Mouse (Mus musculus): Measurements from ENCODE around the gene Fndc8. TPM values are rescaled to one million over a fixed set of nuclear protein-coding genes. Genes with fewer than 3 reads are reported as not detected.

Gene Fndc8
- total RNA-seq, 1 experiment, result not detected

DNA sequence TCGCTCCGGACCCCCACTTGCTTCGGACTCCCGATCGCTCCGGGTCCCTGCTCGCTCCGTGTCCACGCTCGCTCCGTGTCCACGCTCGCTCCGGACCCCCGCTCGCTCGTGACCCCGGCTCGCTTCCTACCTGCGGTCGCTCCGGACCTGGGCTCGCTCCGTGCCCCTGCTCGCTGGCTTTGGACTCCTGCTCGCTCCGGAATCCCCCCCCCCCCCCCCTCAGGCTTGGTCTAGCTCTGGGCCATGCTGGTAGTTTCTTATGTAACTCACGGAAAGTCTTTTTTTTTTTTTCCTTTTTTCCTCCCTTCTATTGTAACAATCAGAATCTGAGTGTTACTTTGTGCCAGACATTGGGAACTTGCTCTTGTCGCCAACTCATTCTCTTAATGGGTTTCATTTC is 41.3 kb downstream of the Fndc8 start:
- no peak for DNase-seq (ENCODE audit: low read depth, low spot score)
- peak overlapping the region; percentile 24 to 47 for H3K4me3 ChIP-seq (ENCODE audit: insufficient read depth in 1 of 2, low read depth in 1 of 2, low read length in 2 of 2, poor library complexity in 1 of 2, severe bottlenecking in 1 of 2)
- in situ Hi-C loops (cut with MboI; ENCODE audit: low sequenced_read_pairs in 2 of 2, unreplicated experiment in 2 of 2), result no loop called here
- H3K4me1 ChIP-seq (ENCODE audit: control insufficient read depth in 2 of 2, insufficient read depth in 2 of 2, low read length in 2 of 2, poor library complexity in 1 of 2), result peaks cover 0 to 5% of the 10 kb centered on the region in 2 experiments; a peak in 1 of 4 replicates
- peak overlapping the region; percentile 71 for H3K9ac ChIP-seq (ENCODE audit: insufficient read depth, low read depth, low read length, poor library complexity, severe bottlenecking)
- TF ChIP-seq MAFK (IDR thresholded peaks at IDR 0.05; ENCODE audit: insufficient read depth, low read depth, low read length), result no peak
- TF ChIP-seq HCFC1 (IDR thresholded peaks at IDR 0.05; ENCODE audit: borderline replicate concordance, insufficient read depth, low read length), result no peak
- TF ChIP-seq CHD2 (IDR thresholded peaks at IDR 0.05; ENCODE audit: low read depth, low read length), result no peak
- no peak for TF ChIP-seq ZNF384 (IDR thresholded peaks at IDR 0.05; ENCODE audit: low read depth, low read length)
- no peak for TF ChIP-seq ZC3H11A (IDR thresholded peaks at IDR 0.05; ENCODE audit: borderline replicate concordance, low read depth, low read length)
- no peaks in the 10 kb centered on the region for H3K36me3 ChIP-seq (ENCODE audit: control insufficient read depth, insufficient read depth, low read length, poor library complexity, severe bottlenecking)
- no peaks in the 10 kb centered on the region for H3K9me3 ChIP-seq (ENCODE audit: control insufficient read depth, insufficient read depth, low read depth, low read length)
- H3K27ac ChIP-seq (ENCODE audit: insufficient read depth, low read depth, low read length, poor library complexity, severe bottlenecking), result no peak overlapping the region

DNA sequence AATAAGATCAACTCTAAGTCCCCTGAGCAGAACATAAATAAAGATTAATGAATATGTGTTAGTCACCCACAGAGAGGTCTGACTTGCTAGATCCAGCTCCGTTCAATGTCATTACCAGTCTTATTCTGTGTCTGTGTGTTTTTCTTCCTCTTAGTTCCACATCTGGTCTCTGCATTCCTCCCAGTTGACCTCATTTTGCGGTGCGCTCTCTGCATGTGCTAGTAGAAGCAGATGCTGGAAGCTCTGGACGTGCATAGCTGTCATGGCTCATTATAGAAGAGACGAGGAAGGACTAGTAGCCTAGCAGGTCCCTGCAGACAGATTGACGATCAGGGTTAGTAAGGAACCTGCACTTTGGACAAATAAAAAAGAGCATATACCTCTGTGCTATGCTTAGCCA is 51.4 kb downstream of the Fndc8 start:
- Histone ChIP-seq H3K4me3 (ENCODE audit: insufficient read depth in 1 of 2, low read depth in 1 of 2, low read length in 2 of 2, poor library complexity in 1 of 2, severe bottlenecking in 1 of 2) (no peak overlapping the region), H3K9ac (ENCODE audit: insufficient read depth, low read depth, low read length, poor library complexity, severe bottlenecking) (no peak overlapping the region), H3K36me3 (ENCODE audit: control insufficient read depth, insufficient read depth, low read length, poor library complexity, severe bottlenecking) (no peaks in the 10 kb centered on the region), H3K9me3 (ENCODE audit: control insufficient read depth, insufficient read depth, low read depth, low read length) (no peaks in the 10 kb centered on the region), H3K4me1 (ENCODE audit: control insufficient read depth in 2 of 2, insufficient read depth in 2 of 2, low read length in 2 of 2, poor library complexity in 1 of 2) (no peaks in the 10 kb centered on the region), H3K27ac (ENCODE audit: insufficient read depth, low read depth, low read length, poor library complexity, severe bottlenecking) (no peak overlapping the region)
- no peak for DNase-seq (ENCODE audit: low read depth, low spot score)
- in situ Hi-C loops (cut with MboI; ENCODE audit: low sequenced_read_pairs in 2 of 2, unreplicated experiment in 2 of 2), result no loop called here
- TF ChIP-seq ZNF384 (IDR thresholded peaks at IDR 0.05; ENCODE audit: low read depth, low read length) (no peak), CHD2 (IDR thresholded peaks at IDR 0.05; ENCODE audit: low read depth, low read length) (no peak), ZC3H11A (IDR thresholded peaks at IDR 0.05; ENCODE audit: borderline replicate concordance, low read depth, low read length) (no peak), MAFK (IDR thresholded peaks at IDR 0.05; ENCODE audit: insufficient read depth, low read depth, low read length) (no peak), HCFC1 (IDR thresholded peaks at IDR 0.05; ENCODE audit: borderline replicate concordance, insufficient read depth, low read length) (no peak)

- DNase-seq (ENCODE audit: low read depth, low spot score), result no peak
- Histone ChIP-seq H3K4me3 (ENCODE audit: insufficient read depth in 1 of 2, low read depth in 1 of 2, low read length in 2 of 2, poor library complexity in 1 of 2, severe bottlenecking in 1 of 2) (no peak overlapping the region), H3K9me3 (ENCODE audit: control insufficient read depth, insufficient read depth, low read depth, low read length) (no peaks in the 10 kb centered on the region), H3K9ac (ENCODE audit: insufficient read depth, low read depth, low read length, poor library complexity, severe bottlenecking) (no peak overlapping the region), H3K36me3 (ENCODE audit: control insufficient read depth, insufficient read depth, low read length, poor library complexity, severe bottlenecking) (no peaks in the 10 kb centered on the region), H3K27ac (ENCODE audit: insufficient read depth, low read depth, low read length, poor library complexity, severe bottlenecking) (no peak overlapping the region), H3K4me1 (ENCODE audit: control insufficient read depth in 2 of 2, insufficient read depth in 2 of 2, low read length in 2 of 2, poor library complexity in 1 of 2) (no peaks in the 10 kb centered on the region)
- TF ChIP-seq MAFK (IDR thresholded peaks at IDR 0.05; ENCODE audit: insufficient read depth, low read depth, low read length) (no peak), CHD2 (IDR thresholded peaks at IDR 0.05; ENCODE audit: low read depth, low read length) (no peak), ZC3H11A (IDR thresholded peaks at IDR 0.05; ENCODE audit: borderline replicate concordance, low read depth, low read length) (no peak), ZNF384 (IDR thresholded peaks at IDR 0.05; ENCODE audit: low read depth, low read length) (no peak)
- in situ Hi-C loops (cut with MboI; ENCODE audit: low sequenced_read_pairs in 2 of 2, unreplicated experiment in 2 of 2), result no loop called here
These were observed 53.7 kb downstream of the Fndc8 start for GRCm38 (mm10) chr11:82945636-82946035.

- H3K9me3 ChIP-seq (ENCODE audit: control insufficient read depth, insufficient read depth, low read depth, low read length), result no peaks in the 10 kb centered on the region
- no peak for TF ChIP-seq HCFC1 (IDR thresholded peaks at IDR 0.05; ENCODE audit: borderline replicate concordance, insufficient read depth, low read length)
- TF ChIP-seq CHD2 (IDR thresholded peaks at IDR 0.05; ENCODE audit: low read depth, low read length), result no peak
- TF ChIP-seq ZNF384 (IDR thresholded peaks at IDR 0.05; ENCODE audit: low read depth, low read length), result no peak
- no peak for TF ChIP-seq ZC3H11A (IDR thresholded peaks at IDR 0.05; ENCODE audit: borderline replicate concordance, low read depth, low read length)
- no peak for TF ChIP-seq MAFK (IDR thresholded peaks at IDR 0.05; ENCODE audit: insufficient read depth, low read depth, low read length)
- in situ Hi-C loops (cut with MboI; ENCODE audit: low sequenced_read_pairs in 2 of 2, unreplicated experiment in 2 of 2), result no loop called here
These were observed 55.5 kb downstream of the Fndc8 start for GRCm38 (mm10) chr11:82947457-82947856.

DNA sequence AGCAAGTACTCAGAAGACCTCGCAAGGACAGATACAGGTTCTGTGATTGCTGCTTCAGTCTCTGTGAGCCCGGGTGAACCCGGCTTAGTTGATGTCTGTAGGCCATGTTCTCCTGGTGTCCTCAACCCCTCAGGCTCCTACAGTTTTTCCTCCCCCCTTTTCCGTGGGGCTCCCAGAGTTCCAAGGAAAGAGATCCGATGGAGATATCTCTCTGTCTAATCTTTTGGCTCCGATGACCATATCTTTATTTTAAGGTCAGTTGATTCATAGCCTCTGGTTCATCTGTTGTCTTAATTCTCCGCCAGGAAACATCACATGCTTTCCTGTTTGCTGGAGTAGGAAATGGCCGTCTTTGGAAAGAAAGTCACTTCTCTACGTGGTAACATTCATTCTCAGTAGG is 57.1 kb downstream of the Fndc8 start:
- in situ Hi-C loops (cut with MboI; ENCODE audit: low sequenced_read_pairs in 2 of 2, unreplicated experiment in 2 of 2), result no loop called here
- peaks cover 0 to 7% of the 10 kb centered on the region in 2 experiments; a peak in 2 of 4 replicates for H3K4me1 ChIP-seq (ENCODE audit: control insufficient read depth in 2 of 2, insufficient read depth in 2 of 2, low read length in 2 of 2, poor library complexity in 1 of 2)
- no peak overlapping the region for H3K4me3 ChIP-seq (ENCODE audit: insufficient read depth in 1 of 2, low read depth in 1 of 2, low read length in 2 of 2, poor library complexity in 1 of 2, severe bottlenecking in 1 of 2)
- no peak overlapping the region for H3K9ac ChIP-seq (ENCODE audit: insufficient read depth, low read depth, low read length, poor library complexity, severe bottlenecking)
- H3K36me3 ChIP-seq (ENCODE audit: control insufficient read depth, insufficient read depth, low read length, poor library complexity, severe bottlenecking), result no peaks in the 10 kb centered on the region
- H3K27ac ChIP-seq (ENCODE audit: insufficient read depth, low read depth, low read length, poor library complexity, severe bottlenecking), result no peak overlapping the region
- TF ChIP-seq MAFK (IDR thresholded peaks at IDR 0.05; ENCODE audit: insufficient read depth, low read depth, low read length), result no peak
- TF ChIP-seq CHD2 (IDR thresholded peaks at IDR 0.05; ENCODE audit: low read depth, low read length), result no peak
- no peak for TF ChIP-seq ZNF384 (IDR thresholded peaks at IDR 0.05; ENCODE audit: low read depth, low read length)
- no peak for TF ChIP-seq ZC3H11A (IDR thresholded peaks at IDR 0.05; ENCODE audit: borderline replicate concordance, low read depth, low read length)
- no peak for TF ChIP-seq HCFC1 (IDR thresholded peaks at IDR 0.05; ENCODE audit: borderline replicate concordance, insufficient read depth, low read length)
- DNase-seq (ENCODE audit: low read depth, low spot score), result no peak
- H3K9me3 ChIP-seq (ENCODE audit: control insufficient read depth, insufficient read depth, low read depth, low read length), result no peaks in the 10 kb centered on the region

More at GRCm38 (mm10) chr11:82947457-82947856, 55.5 kb downstream of the Fndc8 start:
- no peaks in the 10 kb centered on the region for H3K36me3 ChIP-seq (ENCODE audit: control insufficient read depth, insufficient read depth, low read length, poor library complexity, severe bottlenecking)
- H3K9ac ChIP-seq (ENCODE audit: insufficient read depth, low read depth, low read length, poor library complexity, severe bottlenecking), result no peak overlapping the region
- no peak overlapping the region for H3K4me3 ChIP-seq (ENCODE audit: insufficient read depth in 1 of 2, low read depth in 1 of 2, low read length in 2 of 2, poor library complexity in 1 of 2, severe bottlenecking in 1 of 2)
- H3K27ac ChIP-seq (ENCODE audit: insufficient read depth, low read depth, low read length, poor library complexity, severe bottlenecking), result no peak overlapping the region
- DNase-seq (ENCODE audit: low read depth, low spot score), result no peak
- H3K4me1 ChIP-seq (ENCODE audit: control insufficient read depth in 2 of 2, insufficient read depth in 2 of 2, low read length in 2 of 2, poor library complexity in 1 of 2), result peaks cover 0 to 7% of the 10 kb centered on the region in 2 experiments; a peak in 2 of 4 replicates

Data from ES-E14 (cell line).